Mouse (Mus musculus): ENCODE measurements around the gene Aldoc. TPM values are rescaled to one million over a fixed set of nuclear protein-coding genes. Genes with fewer than 3 reads are reported as not detected.

Gene Aldoc
- total RNA-seq, 2 experiments from 2014 or later = 532 to 560 TPM

GRCm38 (mm10) chr11:78354905-78355304, 32.1 kb downstream of the Aldoc start:
- intact Hi-C loops (cut with DNase I) = no loop called here
- DNase-seq (ENCODE audit: low spot score in 2 of 2) = no peak

- peak in 1 of 2 experiments; percentile 62 for DNase-seq (ENCODE audit: low spot score in 2 of 2)
- intact Hi-C loops (cut with DNase I) = no loop called here
These were observed 32.9 kb downstream of the Aldoc start for GRCm38 (mm10) chr11:78355471-78356238.

DNA sequence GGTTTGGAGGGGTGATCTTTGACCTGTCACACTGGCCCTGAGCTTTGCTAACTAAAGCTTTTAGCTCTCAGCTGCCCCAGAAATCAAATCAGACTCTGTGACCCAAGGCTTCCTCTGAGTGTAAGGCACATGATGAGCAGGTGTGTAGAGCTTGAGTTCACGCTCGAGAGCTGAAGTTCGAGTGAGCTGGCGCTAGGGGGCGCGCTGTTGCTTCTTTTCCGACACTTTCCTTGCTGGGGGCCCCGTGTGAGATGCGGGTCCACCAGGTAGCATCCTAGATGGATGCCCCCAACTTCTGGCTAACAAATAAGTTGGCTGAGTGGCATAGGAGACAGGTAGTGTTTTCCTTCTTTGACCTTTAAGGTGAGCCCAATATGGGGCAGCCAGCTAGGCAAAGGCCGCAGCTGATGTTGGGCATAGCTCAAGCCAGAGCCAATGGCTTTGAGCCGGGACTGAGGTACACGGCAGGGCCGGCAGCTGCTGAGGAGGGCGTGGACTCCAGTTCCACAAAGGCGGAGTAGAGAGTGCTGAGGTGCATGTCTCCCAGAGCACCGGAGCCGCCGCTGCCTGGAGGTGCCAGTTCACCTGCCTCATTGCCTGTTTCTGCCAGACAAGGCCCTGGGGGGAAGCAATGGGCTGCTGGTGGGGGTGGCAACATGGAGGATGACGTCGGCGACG, 35.7 kb downstream of the Aldoc start:
- peak; percentile 36 to 61 for DNase-seq (ENCODE audit: low spot score in 2 of 2)
- intact Hi-C loops (cut with DNase I) = no loop called here

DNA sequence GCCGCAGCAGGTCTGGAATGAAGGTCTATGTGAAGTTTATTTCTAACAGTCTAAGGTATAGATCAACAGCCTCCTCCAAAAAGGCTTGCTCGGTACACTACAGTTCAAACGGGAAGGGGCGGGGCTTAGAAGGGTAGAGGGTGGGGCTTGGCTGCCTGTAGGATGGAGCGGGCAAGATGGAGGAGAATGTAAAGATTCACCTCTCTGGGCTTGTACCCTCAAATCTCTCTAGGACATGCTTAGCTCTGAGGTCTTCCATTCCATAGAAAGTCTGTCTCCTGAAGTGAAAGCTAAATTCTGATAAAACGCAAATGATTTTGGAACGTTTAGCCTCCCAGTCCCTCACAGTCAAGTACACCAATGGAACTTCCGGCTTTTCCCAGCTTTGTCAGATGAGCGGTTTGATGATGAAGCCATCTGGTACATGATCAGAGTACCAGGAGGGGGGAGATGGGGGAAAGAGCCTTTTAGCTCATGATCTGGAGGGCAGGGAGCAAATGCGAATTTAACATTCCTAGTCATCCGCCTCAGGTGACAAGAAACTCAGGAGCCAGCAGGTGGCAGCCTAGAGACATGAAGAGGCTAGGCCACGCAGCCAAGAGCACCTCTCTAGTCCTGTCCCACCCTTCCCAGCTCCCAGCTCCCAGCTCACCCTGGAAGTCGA, 37.5 kb downstream of the Aldoc start:
- intact Hi-C loops (cut with DNase I) = loop anchor here (1.0 kb wide), 1 partner anchor 39 kb away; no protein-coding TSS in a partner anchor
- peak; percentile 74 to 80 for DNase-seq (ENCODE audit: low spot score in 2 of 2)

- no peak for DNase-seq (ENCODE audit: low spot score in 2 of 2)
- intact Hi-C loops (cut with DNase I) = loop anchor here (1.0 kb wide), 1 partner anchor 39 kb away; no protein-coding TSS in a partner anchor
These were observed 38.0 kb downstream of the Aldoc start for GRCm38 (mm10) chr11:78360789-78361131.

DNA sequence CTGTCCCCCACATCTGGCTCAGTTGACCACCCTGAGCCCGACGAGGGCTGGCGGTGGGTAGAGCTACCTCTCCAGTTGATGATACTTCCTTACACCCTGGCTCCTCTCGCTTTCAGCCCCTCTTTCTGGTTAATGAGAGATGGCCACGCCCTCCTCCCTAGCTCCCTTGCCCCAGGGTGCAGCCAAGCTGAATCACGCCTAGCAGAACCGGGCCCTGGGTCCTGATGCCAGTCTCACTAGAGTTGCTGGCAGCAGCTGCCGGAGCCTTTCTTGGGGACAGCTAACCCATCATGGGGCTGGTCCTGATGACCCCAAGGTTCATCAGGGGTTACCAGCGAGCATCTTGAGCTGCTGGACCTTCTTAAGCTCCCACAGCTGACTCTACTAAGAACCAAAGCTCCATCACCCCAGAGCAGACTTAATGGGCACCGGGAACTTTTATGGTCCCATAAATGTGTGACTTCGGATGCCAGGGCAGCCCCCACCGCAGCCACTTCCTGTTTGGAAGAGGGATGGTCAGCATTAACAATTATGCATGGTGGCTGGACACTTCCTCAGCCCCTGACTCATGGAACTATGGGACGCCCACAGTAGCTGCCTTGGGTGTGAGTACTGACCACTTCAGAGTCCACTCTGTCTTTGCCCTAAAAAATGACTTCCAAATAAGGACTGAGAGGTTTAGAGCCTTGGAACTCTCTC, 40.7 kb downstream of the Aldoc start:
- DNase-seq (ENCODE audit: low spot score in 2 of 2) = no peak
- intact Hi-C loops (cut with DNase I) = no loop called here

DNA sequence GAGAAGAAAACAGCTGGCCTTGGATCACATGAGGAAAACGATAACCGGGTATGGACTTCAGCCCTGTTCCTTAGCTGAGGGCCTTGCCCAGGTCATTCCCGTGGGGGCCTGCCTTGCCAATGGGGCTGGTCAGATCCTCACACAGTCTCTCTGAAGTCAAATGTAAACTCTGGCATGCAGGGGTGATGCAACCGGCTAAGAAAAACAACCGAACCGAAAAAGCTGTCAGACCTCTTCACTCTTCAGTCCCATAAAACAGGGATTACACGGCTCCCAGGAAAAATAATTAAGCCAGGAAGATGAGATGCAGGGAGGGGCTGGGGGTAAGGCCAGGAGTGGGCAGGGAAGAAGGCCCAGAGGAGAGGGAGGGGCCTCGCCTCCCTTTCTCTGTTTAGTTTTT, 41.3 kb downstream of the Aldoc start:
- no peak for DNase-seq (ENCODE audit: low spot score in 2 of 2)
- intact Hi-C loops (cut with DNase I) = no loop called here

- intact Hi-C loops (cut with DNase I) = no loop called here
These were observed 44.9 kb downstream of the Aldoc start for GRCm38 (mm10) chr11:78367456-78368225.

GRCm38 (mm10) chr11:78370389-78370788, 47.6 kb downstream of the Aldoc start:
- intact Hi-C loops (cut with DNase I) = no loop called here
- DNase-seq (ENCODE audit: low spot score in 2 of 2) = no peak

More at GRCm38 (mm10) chr11:78367456-78368225, 44.9 kb downstream of the Aldoc start:
- no peak for DNase-seq (ENCODE audit: low spot score in 2 of 2)

DNA sequence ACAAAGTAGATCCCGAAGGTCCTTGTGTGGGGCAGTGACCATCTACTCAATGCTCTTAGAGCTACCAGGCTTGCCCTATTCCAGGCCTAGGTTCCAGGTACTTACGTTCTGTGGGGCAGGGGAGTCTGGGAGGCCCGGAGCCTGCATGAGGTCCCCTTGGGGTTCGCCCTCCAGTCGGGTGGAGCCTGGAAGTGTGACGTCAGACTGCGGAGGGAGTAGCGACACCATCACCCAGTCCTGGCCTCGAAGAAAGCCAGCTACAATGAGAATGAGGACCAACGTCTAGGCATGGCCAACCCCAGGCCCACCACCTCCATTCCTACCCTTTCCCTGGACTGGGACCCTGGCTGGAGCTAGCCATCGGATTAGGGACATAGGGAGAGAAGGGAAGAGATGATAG, 48.9 kb downstream of the Aldoc start:
- intact Hi-C loops (cut with DNase I) = no loop called here
- no peak for DNase-seq (ENCODE audit: low spot score in 2 of 2)

DNA sequence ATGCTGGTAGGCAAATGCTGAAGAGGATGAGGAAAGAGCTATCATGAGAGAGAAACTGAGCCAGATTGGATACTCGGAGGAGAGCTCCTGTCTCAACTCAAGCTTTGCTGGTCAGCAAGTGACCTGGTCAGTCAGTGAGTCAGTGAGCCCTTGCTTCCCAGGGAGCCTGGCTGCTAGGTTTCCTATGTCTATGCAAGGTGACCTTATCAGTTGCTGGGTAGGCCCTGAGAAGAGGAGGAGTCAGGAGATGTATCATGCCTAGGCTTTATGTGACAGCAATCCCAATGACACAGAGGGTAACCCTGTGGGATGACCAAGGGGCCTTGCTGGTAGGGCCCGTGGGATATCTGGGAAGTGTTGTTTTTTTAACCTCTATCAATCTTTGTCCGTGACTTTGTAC, 49.4 kb downstream of the Aldoc start:
- DNase-seq (ENCODE audit: low spot score in 2 of 2) = no peak
- intact Hi-C loops (cut with DNase I) = no loop called here

- no peak for DNase-seq (ENCODE audit: low spot score in 2 of 2)
- intact Hi-C loops (cut with DNase I) = no loop called here
These were observed 49.8 kb downstream of the Aldoc start for GRCm38 (mm10) chr11:78372610-78373009.

DNA sequence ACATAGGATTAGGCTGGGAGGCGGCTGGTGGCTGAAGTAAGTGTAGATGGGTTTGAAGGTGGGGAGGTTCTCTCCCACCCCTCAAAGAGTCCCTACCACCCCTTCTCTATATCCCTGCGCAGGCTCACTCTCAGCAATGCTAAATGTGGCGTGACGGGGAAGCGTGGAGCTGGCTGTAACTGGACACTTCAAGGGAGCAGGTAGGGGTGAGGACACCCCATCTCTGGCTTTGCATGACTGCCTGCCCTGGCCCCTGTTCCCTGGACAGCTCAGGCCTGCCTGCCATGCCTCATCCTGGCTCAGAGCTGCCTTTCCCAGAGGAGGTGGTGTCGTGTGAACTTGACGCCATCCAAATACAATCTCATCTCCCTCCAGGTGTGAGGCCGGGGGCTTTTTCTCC, 51.4 kb downstream of the Aldoc start:
- intact Hi-C loops (cut with DNase I) = no loop called here
- no peak for DNase-seq (ENCODE audit: low spot score in 2 of 2)

Other genes starting within 250 kb of the Aldoc start
- gene Eral1, start 242.6 kb upstream of the Aldoc start, total RNA-seq (2021) = 10 to 100 TPM; 18.9 to 19.5 TPM
- 10 to 100 TPM; 28.8 to 29.9 TPM for gene Fam222b, start 228.3 kb upstream of the Aldoc start, total RNA-seq (2021)
- 10 to 100 TPM; 20.7 to 23.3 TPM for gene Traf4, start 157.4 kb upstream of the Aldoc start, total RNA-seq (2021)
- gene Nek8, start 146.3 kb upstream of the Aldoc start, total RNA-seq (2021) = 1 to 10 TPM; 3.3 to 3.5 TPM
- gene Tlcd1, start 146.3 kb upstream of the Aldoc start, total RNA-seq (2021) = 10 to 100 TPM; 27.4 to 29.6 TPM
- 100 to 1,000 TPM; 643 to 660 TPM for gene Rpl23a, start 139.4 kb upstream of the Aldoc start, total RNA-seq (2021)
- 10 to 100 TPM; 32.6 to 34.5 TPM for gene Rab34, start 134.5 kb upstream of the Aldoc start, total RNA-seq (2021)
- 1 to 10 TPM; 5.1 to 6.7 TPM for gene Proca1, start 129.6 kb upstream of the Aldoc start, total RNA-seq (2021)
- gene Sdf2, start 77.2 kb upstream of the Aldoc start, total RNA-seq (2021) = 10 to 100 TPM; 67.7 to 70.3 TPM
- 10 to 100 TPM; 89.6 to 96.1 TPM for gene Supt6, start 77.0 kb upstream of the Aldoc start, total RNA-seq (2021)
- 100 to 1,000 TPM; 171 to 187 TPM for gene 2610507B11Rik, start 61.2 kb upstream of the Aldoc start, total RNA-seq (2021)
- gene BC030499, start 32.1 kb upstream of the Aldoc start, total RNA-seq (2021) = 1 to 10 TPM; 6.4 to 9.3 TPM
- gene Spag5, start 21.4 kb upstream of the Aldoc start, total RNA-seq (2021) = 1 to 10 TPM; 5.0 to 8.4 TPM
- 10 to 100 TPM; 81.1 to 81.3 TPM for gene Pigs, start 5.4 kb downstream of the Aldoc start, total RNA-seq (2021)
- 10 to 100 TPM; 28.2 to 30.6 TPM for gene Unc119, start 20.5 kb downstream of the Aldoc start, total RNA-seq (2021)
- gene Foxn1, start 63.6 kb downstream of the Aldoc start, total RNA-seq (2021) = not detected
- gene Slc13a2, start 99.2 kb downstream of the Aldoc start, total RNA-seq (2021) = not detected
- gene Slc46a1, start 142.7 kb downstream of the Aldoc start, total RNA-seq (2021) = 10 to 100 TPM; 10.2 to 10.5 TPM
- gene Sarm1, start 174.8 kb downstream of the Aldoc start, total RNA-seq (2021) = 10 to 100 TPM; 43.5 to 44.2 TPM
- 100 to 1,000 TPM in 1 of 2 experiments, 10 to 100 TPM in 1; 90.5 to 105 TPM for gene Vtn, start 176.1 kb downstream of the Aldoc start, total RNA-seq (2021)
- 1 to 10 TPM; 1.2 to 1.3 TPM for gene Sebox, start 180.5 kb downstream of the Aldoc start, total RNA-seq (2021)
- gene Tmem199, start 189.2 kb downstream of the Aldoc start, total RNA-seq (2021) = 10 to 100 TPM; 37.1 to 44.2 TPM
- gene Poldip2, start 189.2 kb downstream of the Aldoc start, total RNA-seq (2021) = 100 to 1,000 TPM; 115 to 119 TPM
- 10 to 100 TPM; 42.8 to 46.0 TPM for gene Tnfaip1, start 213.4 kb downstream of the Aldoc start, total RNA-seq (2021)
- 10 to 100 TPM; 83.0 to 87.6 TPM for gene Ift20, start 213.4 kb downstream of the Aldoc start, total RNA-seq (2021)
- 10 to 100 TPM; 22.2 to 24.0 TPM for gene Tmem97, start 227.8 kb downstream of the Aldoc start, total RNA-seq (2021)

All from left cerebral cortex, postnatal 14 days (tissue).